ENCODE assay signal across 33 mouse cellular contexts in genomic region chr17:48266610-48267304, GRCm38 (mm10). TPM values are rescaled to one million over a fixed set of nuclear protein-coding genes. Genes with fewer than 3 reads are reported as not detected.
A peak's percentile ranks its signal among the peaks of the same experiment; 100 is the strongest.
DNase-seq lines count a peak whose midpoint lies in the region; ATAC-seq lines count a peak whose summit lies in the region.
"Had no signal": no experiment of that assay in that cellular context is flagged by ENCODE, and none has a peak within 500 bp of the region (broad histone marks: within the 10 kb centered on the region; RNA-seq: fewer than 3 reads in every experiment).

No protein-coding gene starts in this region.

- H3K4me2 ChIP-seq in embryonic facial prominence, embryonic 13.5 days: no peak overlapping the region
- H3K4me2 ChIP-seq in kidney, embryonic 15.5 days: no peak overlapping the region
- H3K4me2 ChIP-seq in intestine, embryonic 14.5 days (ENCODE audit: low read length): 0 out of 2 replicates have a peak overlapping the region, but pooled peaks have one; percentile 27
- H3K4me2 ChIP-seq: heart, embryonic 15.5 days; hindbrain, embryonic 13.5 days; midbrain, embryonic 13.5 days had no signal

- no peak for DNase-seq in embryonic facial prominence, embryonic 10.5 days (ENCODE audit: low spot score)
- no peak for DNase-seq in kidney, adult 9 months
- DNase-seq in intestine, embryonic 14.5 days (ENCODE audit: low spot score): no peak
- no peak for DNase-seq in limb, embryonic 10.5 days (ENCODE audit: low spot score)
- DNase-seq: adrenal gland, postnatal 10 days; cerebellum, adult 8-10 months; cerebellum, postnatal 25 days; gastrocnemius, postnatal 14 days; heart, adult 11 months; kidney, adult 2 months; kidney, postnatal 10 days; layer of hippocampus, postnatal 36 days; left cerebral cortex, postnatal 4 days; lung, adult 18-20 months; lung, postnatal 4 days; right cerebral cortex, adult 18-20 months; thymus, adult 18-20 months; thymus, postnatal 25 days had no signal

- WGBS in embryonic facial prominence, embryonic 13.5 days: 46% methylated on average over 2 of the region's 2 CpGs
- 55% methylated on average over 2 of the region's 2 CpGs for WGBS in embryonic facial prominence, embryonic 10.5 days
- 33% methylated on average over 2 of the region's 2 CpGs for WGBS in kidney, embryonic 15.5 days
- WGBS in intestine, embryonic 14.5 days: 6% methylated on average over 2 of the region's 2 CpGs
- 32% methylated on average over 2 of the region's 2 CpGs for WGBS in limb, embryonic 10.5 days

- H3K27me3 ChIP-seq in embryonic facial prominence, embryonic 13.5 days: no peaks in the 10 kb centered on the region
- no peaks in the 10 kb centered on the region for H3K27me3 ChIP-seq in embryonic facial prominence, embryonic 10.5 days (replicated peaks; ENCODE audit: low read depth, poor library complexity, severe bottlenecking)
- no peaks in the 10 kb centered on the region for H3K27me3 ChIP-seq in kidney, embryonic 15.5 days
- H3K27me3 ChIP-seq in intestine, embryonic 14.5 days (replicated peaks; ENCODE audit: control insufficient read depth, insufficient read depth, low read length): no peaks in the 10 kb centered on the region
- H3K27me3 ChIP-seq in limb, embryonic 10.5 days (ENCODE audit: low read depth, poor library complexity, severe bottlenecking): peaks cover 6% of the 10 kb centered on the region; the same call in 1 of the 2 replicates
- H3K27me3 ChIP-seq: heart, embryonic 15.5 days; hindbrain, embryonic 13.5 days; midbrain, embryonic 13.5 days had no signal

- H3K4me3 ChIP-seq in embryonic facial prominence, embryonic 13.5 days: no peak overlapping the region
- H3K4me3 ChIP-seq in embryonic facial prominence, embryonic 10.5 days: no peak overlapping the region
- no peak overlapping the region for H3K4me3 ChIP-seq in kidney, embryonic 15.5 days (replicated peaks)
- no peak overlapping the region for H3K4me3 ChIP-seq in intestine, embryonic 14.5 days (ENCODE audit: low read depth, low read length)
- no peak overlapping the region for H3K4me3 ChIP-seq in limb, embryonic 10.5 days
- H3K4me3 ChIP-seq: erythroblast, embryonic 14.5 days; heart, embryonic 10.5 days; heart, embryonic 15.5 days; hindbrain, embryonic 13.5 days; megakaryocyte, embryonic 14.5 days; midbrain, embryonic 13.5 days had no signal

- no peaks in the 10 kb centered on the region for H3K36me3 ChIP-seq in embryonic facial prominence, embryonic 13.5 days
- no peaks in the 10 kb centered on the region for H3K36me3 ChIP-seq in embryonic facial prominence, embryonic 10.5 days (replicated peaks)
- no peaks in the 10 kb centered on the region for H3K36me3 ChIP-seq in kidney, embryonic 15.5 days
- no peaks in the 10 kb centered on the region for H3K36me3 ChIP-seq in intestine, embryonic 14.5 days (ENCODE audit: control insufficient read depth, insufficient read depth, low read length)
- H3K36me3 ChIP-seq in limb, embryonic 10.5 days: no peaks in the 10 kb centered on the region
- H3K36me3 ChIP-seq: heart, embryonic 10.5 days; heart, embryonic 15.5 days; hindbrain, embryonic 13.5 days; midbrain, embryonic 13.5 days had no signal

- no peak overlapping the region for H3K9ac ChIP-seq in embryonic facial prominence, embryonic 13.5 days
- H3K9ac ChIP-seq in kidney, embryonic 15.5 days: no peak overlapping the region
- no peak overlapping the region for H3K9ac ChIP-seq in intestine, embryonic 14.5 days (ENCODE audit: low read length)
- H3K9ac ChIP-seq: heart, embryonic 15.5 days; hindbrain, embryonic 13.5 days; midbrain, embryonic 13.5 days had no signal

- no peaks in the 10 kb centered on the region for H3K4me1 ChIP-seq in embryonic facial prominence, embryonic 13.5 days
- no peaks in the 10 kb centered on the region for H3K4me1 ChIP-seq in embryonic facial prominence, embryonic 10.5 days
- peaks cover 8% of the 10 kb centered on the region; the same call in 1 of the 2 replicates for H3K4me1 ChIP-seq in kidney, embryonic 15.5 days
- peaks cover 10% of the 10 kb centered on the region for H3K4me1 ChIP-seq in intestine, embryonic 14.5 days (replicated peaks; ENCODE audit: control insufficient read depth, insufficient read depth, low read length)
- H3K4me1 ChIP-seq in limb, embryonic 10.5 days: peaks cover 15% of the 10 kb centered on the region
- H3K4me1 ChIP-seq: heart, embryonic 10.5 days; heart, embryonic 15.5 days; hindbrain, embryonic 13.5 days; midbrain, embryonic 13.5 days had no signal

- no peak for ATAC-seq in embryonic facial prominence, embryonic 13.5 days (ENCODE audit: insufficient number of reproducible peaks, insufficient read depth, low FRiP score, low TSS enrichment, low read depth)
- no peak for ATAC-seq in kidney, embryonic 15.5 days (replicated peaks; ENCODE audit: low FRiP score)
- ATAC-seq in intestine, embryonic 14.5 days (replicated peaks; ENCODE audit: low FRiP score, low TSS enrichment, low read depth): peak; percentile 55; the same call in 1 of the 2 replicates
- ATAC-seq in monocyte, adult 5-6 weeks (replicated peaks; ENCODE audit: insufficient number of reproducible peaks, low FRiP score, low TSS enrichment, poor library complexity, severe bottlenecking): no peak
- ATAC-seq: lung, postnatal 0 days; midbrain, embryonic 13.5 days; Patski had no signal

- no peaks in the 10 kb centered on the region for H3K9me3 ChIP-seq in embryonic facial prominence, embryonic 13.5 days
- no peaks in the 10 kb centered on the region for H3K9me3 ChIP-seq in embryonic facial prominence, embryonic 10.5 days
- no peaks in the 10 kb centered on the region for H3K9me3 ChIP-seq in kidney, embryonic 15.5 days (replicated peaks)
- H3K9me3 ChIP-seq in intestine, embryonic 14.5 days (ENCODE audit: control insufficient read depth, low read length): no peaks in the 10 kb centered on the region
- H3K9me3 ChIP-seq in limb, embryonic 10.5 days (replicated peaks): no peaks in the 10 kb centered on the region
- H3K9me3 ChIP-seq: heart, embryonic 10.5 days; heart, embryonic 15.5 days; hindbrain, embryonic 13.5 days; megakaryocyte, embryonic 14.5 days; midbrain, embryonic 13.5 days had no signal

- H3K27ac ChIP-seq in embryonic facial prominence, embryonic 13.5 days: peak overlapping the region; percentile 39; the same call in 1 of the 2 replicates
- H3K27ac ChIP-seq in embryonic facial prominence, embryonic 10.5 days (replicated peaks): no peak overlapping the region
- H3K27ac ChIP-seq in kidney, embryonic 15.5 days: peak overlapping the region; percentile 33; the same call in 1 of the 2 replicates
- H3K27ac ChIP-seq in intestine, embryonic 14.5 days (ENCODE audit: low read depth): peak overlapping the region; percentile 79
- 0 out of 2 replicates have a peak overlapping the region, but pooled peaks have one; percentile 25 for H3K27ac ChIP-seq in limb, embryonic 10.5 days
- H3K27ac ChIP-seq: heart, embryonic 10.5 days; heart, embryonic 15.5 days; hindbrain, embryonic 13.5 days; midbrain, embryonic 13.5 days; stomach, postnatal 0 days had no signal

RNA-seq across cellular contexts. Expression of gene Treml4, which starts 2.7 kb away (rescaled TPM):
- polyA plus RNA-seq in embryonic facial prominence, embryonic 13.5 days (2015; fragmentation: Nextera tagmentation; extraction: Ambion mirVana): 0.15 and 0.41 TPM in 2 replicates
- 0.11 and 0.16 TPM in 2 replicates for polyA plus RNA-seq in embryonic facial prominence, embryonic 10.5 days (2016; fragmentation: Nextera tagmentation; extraction: Ambion mirVana)
- polyA plus RNA-seq in kidney, embryonic 15.5 days (2015; fragmentation: Nextera tagmentation; extraction: Ambion mirVana): 0.49 and 0.60 TPM in 2 replicates
- polyA plus RNA-seq in intestine, embryonic 14.5 days (2014; fragmentation: Nextera tagmentation; extraction: Ambion mirVana): 1.5 and 1.8 TPM in 2 replicates
- 0.34 TPM in 1 of 2 replicates, not detected in the other for polyA plus RNA-seq in limb, embryonic 10.5 days (2016; fragmentation: Nextera tagmentation; extraction: Ambion mirVana)
- 540 to 868 TPM (median 810 TPM) in 3 replicates for total RNA-seq in monocyte, adult 5-6 weeks (2017)
- total RNA-seq: gastrocnemius, postnatal 14 days; layer of hippocampus, postnatal 36 days had no signal
- polyA plus RNA-seq: hindbrain, embryonic 13.5 days; Patski had no signal

RNA-seq across cellular contexts. Expression of gene Trem3, which starts 19.2 kb away (rescaled TPM):
- not detected in 2 replicates for polyA plus RNA-seq in embryonic facial prominence, embryonic 13.5 days (2015; fragmentation: Nextera tagmentation; extraction: Ambion mirVana)
- polyA plus RNA-seq in embryonic facial prominence, embryonic 10.5 days (2016; fragmentation: Nextera tagmentation; extraction: Ambion mirVana): not detected in 2 replicates
- polyA plus RNA-seq in kidney, embryonic 15.5 days (2015; fragmentation: Nextera tagmentation; extraction: Ambion mirVana): not detected in 2 replicates
- 0.19 and 0.30 TPM in 2 replicates for polyA plus RNA-seq in intestine, embryonic 14.5 days (2014; fragmentation: Nextera tagmentation; extraction: Ambion mirVana)
- 0.14 TPM in 1 of 2 replicates, not detected in the other for polyA plus RNA-seq in limb, embryonic 10.5 days (2016; fragmentation: Nextera tagmentation; extraction: Ambion mirVana)
- total RNA-seq in monocyte, adult 5-6 weeks (2017): 69.2 to 181 TPM (median 173 TPM) in 3 replicates
- total RNA-seq: gastrocnemius, postnatal 14 days; heart, postnatal 25 days; layer of hippocampus, postnatal 36 days; liver, adult 2 months; MEL had no signal
- polyA plus RNA-seq: erythroblast, embryonic 14.5 days; heart, embryonic 10.5 days; hindbrain, embryonic 13.5 days; midbrain, embryonic 13.5 days; stomach, postnatal 0 days had no signal

RNA-seq across cellular contexts. Expression of gene Treml2, which starts 32.5 kb away (rescaled TPM):
- polyA plus RNA-seq in embryonic facial prominence, embryonic 13.5 days (2015; fragmentation: Nextera tagmentation; extraction: Ambion mirVana): 0.28 and 0.39 TPM in 2 replicates
- 0.28 and 0.40 TPM in 2 replicates for polyA plus RNA-seq in embryonic facial prominence, embryonic 10.5 days (2016; fragmentation: Nextera tagmentation; extraction: Ambion mirVana)
- polyA plus RNA-seq in kidney, embryonic 15.5 days (2015; fragmentation: Nextera tagmentation; extraction: Ambion mirVana): 0.13 and 0.29 TPM in 2 replicates
- 0.08 and 0.11 TPM in 2 replicates for polyA plus RNA-seq in intestine, embryonic 14.5 days (2014; fragmentation: Nextera tagmentation; extraction: Ambion mirVana)
- 0.25 and 0.54 TPM in 2 replicates for polyA plus RNA-seq in limb, embryonic 10.5 days (2016; fragmentation: Nextera tagmentation; extraction: Ambion mirVana)
- 21.6 to 25.3 TPM (median 23.0 TPM) in 3 replicates for total RNA-seq in monocyte, adult 5-6 weeks (2017)
- polyA plus RNA-seq: Patski had no signal

RNA-seq across cellular contexts. Expression of gene Trem1, which starts 34.2 kb away (rescaled TPM):
- polyA plus RNA-seq in embryonic facial prominence, embryonic 13.5 days (2015; fragmentation: Nextera tagmentation; extraction: Ambion mirVana): 0.13 TPM in 1 of 2 replicates, not detected in the other
- polyA plus RNA-seq in embryonic facial prominence, embryonic 10.5 days (2016; fragmentation: Nextera tagmentation; extraction: Ambion mirVana): not detected in 2 replicates
- 0.05 and 0.08 TPM in 2 replicates for polyA plus RNA-seq in kidney, embryonic 15.5 days (2015; fragmentation: Nextera tagmentation; extraction: Ambion mirVana)
- polyA plus RNA-seq in intestine, embryonic 14.5 days (2014; fragmentation: Nextera tagmentation; extraction: Ambion mirVana): 0.17 and 0.23 TPM in 2 replicates
- 0.05 TPM in 1 of 2 replicates, not detected in the other for polyA plus RNA-seq in limb, embryonic 10.5 days (2016; fragmentation: Nextera tagmentation; extraction: Ambion mirVana)
- 75.7 to 167 TPM (median 150 TPM) in 3 replicates for total RNA-seq in monocyte, adult 5-6 weeks (2017)
- total RNA-seq: gastrocnemius, postnatal 14 days; heart, postnatal 25 days; layer of hippocampus, postnatal 36 days; left cerebral cortex, postnatal 4 days; liver, adult 2 months; MEL had no signal
- polyA plus RNA-seq: erythroblast, embryonic 14.5 days; hindbrain, embryonic 13.5 days; liver, adult 2 months; midbrain, embryonic 13.5 days; Patski; stomach, postnatal 0 days had no signal

RNA-seq across cellular contexts. Expression of gene B430306N03Rik, which starts 49.2 kb away (rescaled TPM):
- polyA plus RNA-seq in embryonic facial prominence, embryonic 13.5 days (2015; fragmentation: Nextera tagmentation; extraction: Ambion mirVana): 0.12 TPM in 1 of 2 replicates, not detected in the other
- not detected in 2 replicates for polyA plus RNA-seq in embryonic facial prominence, embryonic 10.5 days (2016; fragmentation: Nextera tagmentation; extraction: Ambion mirVana)
- 0.23 and 0.39 TPM in 2 replicates for polyA plus RNA-seq in kidney, embryonic 15.5 days (2015; fragmentation: Nextera tagmentation; extraction: Ambion mirVana)
- 0.41 and 0.46 TPM in 2 replicates for polyA plus RNA-seq in intestine, embryonic 14.5 days (2014; fragmentation: Nextera tagmentation; extraction: Ambion mirVana)
- 0.09 TPM in 1 of 2 replicates, not detected in the other for polyA plus RNA-seq in limb, embryonic 10.5 days (2016; fragmentation: Nextera tagmentation; extraction: Ambion mirVana)
- 19.1 to 30.4 TPM (median 20.9 TPM) in 3 replicates for total RNA-seq in monocyte, adult 5-6 weeks (2017)
- polyA plus RNA-seq: midbrain, embryonic 13.5 days had no signal
